Mouse (Mus musculus): ENCODE measurements around the gene Ubb. TPM values are rescaled to one million over a fixed set of nuclear protein-coding genes. Genes with fewer than 3 reads are reported as not detected.

Gene Ubb
- polyA plus RNA-seq, 1 experiment from 2014 or later = 2,594 TPM

GRCm38 (mm10) chr11:62563590-62563989 lies 12.6 kb downstream of the Ubb start:
- H3K9me3 ChIP-seq (replicated peaks) = no peaks in the 10 kb centered on the region
- no peaks in the 10 kb centered on the region for H3K36me3 ChIP-seq
- ATAC-seq (ENCODE audit: insufficient number of reproducible peaks, low FRiP score) = no peak
- H3K27me3 ChIP-seq (replicated peaks) = no peaks in the 10 kb centered on the region
- H3K4me1 ChIP-seq (replicated peaks) = peaks cover 10% of the 10 kb centered on the region
- no peak overlapping the region for H3K27ac ChIP-seq (ENCODE audit: poor library complexity, severe bottlenecking)
- 81% methylated on average over 2 of the region's 2 CpGs for WGBS
- no peak overlapping the region for H3K4me2 ChIP-seq
- no peak overlapping the region for H3K4me3 ChIP-seq
- no peak overlapping the region for H3K9ac ChIP-seq

- H3K27ac ChIP-seq (ENCODE audit: poor library complexity, severe bottlenecking) = no peak overlapping the region
- H3K9ac ChIP-seq = no peak overlapping the region
- no peak overlapping the region for H3K4me3 ChIP-seq
- H3K27me3 ChIP-seq (replicated peaks) = no peaks in the 10 kb centered on the region
- ATAC-seq (ENCODE audit: insufficient number of reproducible peaks, low FRiP score) = no peak
- H3K9me3 ChIP-seq (replicated peaks) = no peaks in the 10 kb centered on the region
- 57% methylated on average over 7 of the region's 7 CpGs for WGBS
- no peak overlapping the region for H3K4me2 ChIP-seq
- no peaks in the 10 kb centered on the region for H3K36me3 ChIP-seq
- H3K4me1 ChIP-seq (replicated peaks) = no peaks in the 10 kb centered on the region
Observed at GRCm38 (mm10) chr11:62565747-62566146, 14.8 kb downstream of the Ubb start.

GRCm38 (mm10) chr11:62566211-62566610 lies 15.2 kb downstream of the Ubb start:
- Histone ChIP-seq H3K9me3 (replicated peaks) (no peaks in the 10 kb centered on the region), H3K4me1 (replicated peaks) (no peaks in the 10 kb centered on the region), H3K4me3 (no peak overlapping the region), H3K27me3 (replicated peaks) (no peaks in the 10 kb centered on the region), H3K27ac (ENCODE audit: poor library complexity, severe bottlenecking) (no peak overlapping the region), H3K36me3 (no peaks in the 10 kb centered on the region), H3K4me2 (no peak overlapping the region), H3K9ac (no peak overlapping the region)
- no peak for ATAC-seq (ENCODE audit: insufficient number of reproducible peaks, low FRiP score)
- WGBS = 58% methylated on average over 1 of the region's 1 CpGs

GRCm38 (mm10) chr11:62568300-62568699 lies 17.3 kb downstream of the Ubb start:
- Histone ChIP-seq H3K9ac (no peak overlapping the region), H3K27me3 (replicated peaks) (no peaks in the 10 kb centered on the region), H3K27ac (ENCODE audit: poor library complexity, severe bottlenecking) (no peak overlapping the region), H3K4me2 (no peak overlapping the region), H3K4me1 (replicated peaks) (no peaks in the 10 kb centered on the region), H3K9me3 (replicated peaks) (no peaks in the 10 kb centered on the region), H3K4me3 (no peak overlapping the region), H3K36me3 (no peaks in the 10 kb centered on the region)
- WGBS = 72% methylated on average over 3 of the region's 3 CpGs
- no peak for ATAC-seq (ENCODE audit: insufficient number of reproducible peaks, low FRiP score)

- Histone ChIP-seq H3K9me3 (replicated peaks) (no peaks in the 10 kb centered on the region), H3K36me3 (no peaks in the 10 kb centered on the region), H3K9ac (no peak within 1 kb of the TSS; the same call in 1 of the 2 replicates), H3K4me3 (peak within 1 kb of the TSS; percentile 56), H3K27ac (ENCODE audit: poor library complexity, severe bottlenecking) (no peak within 1 kb of the TSS), H3K4me2 (peak within 1 kb of the TSS; percentile 97), H3K4me1 (replicated peaks) (peaks cover 17% of the 10 kb centered on the region), H3K27me3 (replicated peaks) (no peaks in the 10 kb centered on the region)
- no peak for ATAC-seq (ENCODE audit: insufficient number of reproducible peaks, low FRiP score)
- 79% methylated on average over 6 of the region's 6 CpGs for WGBS
Observed at GRCm38 (mm10) chr11:62573959-62574702, 23.2 kb downstream of the Ubb start, which contains the start of gene Trpv2. Gene Trpv2, plus strand, starts transcription at chr11:62574486.

- Histone ChIP-seq H3K9me3 (replicated peaks) (no peaks in the 10 kb centered on the region), H3K9ac (no peak overlapping the region), H3K36me3 (no peaks in the 10 kb centered on the region), H3K27me3 (replicated peaks) (no peaks in the 10 kb centered on the region), H3K4me1 (replicated peaks) (peaks cover 17% of the 10 kb centered on the region), H3K4me2 (no peak overlapping the region), H3K27ac (ENCODE audit: poor library complexity, severe bottlenecking) (no peak overlapping the region), H3K4me3 (no peak overlapping the region)
- no peak for ATAC-seq (ENCODE audit: insufficient number of reproducible peaks, low FRiP score)
- WGBS = 76% methylated on average over 4 of the region's 4 CpGs
Observed at GRCm38 (mm10) chr11:62574703-62575085, 23.7 kb downstream of the Ubb start.

GRCm38 (mm10) chr11:62575297-62575658 lies 24.3 kb downstream of the Ubb start:
- peak overlapping the region; percentile 97 for H3K4me2 ChIP-seq
- ATAC-seq (ENCODE audit: insufficient number of reproducible peaks, low FRiP score) = peak; percentile 73
- H3K4me1 ChIP-seq (replicated peaks) = peaks cover 17% of the 10 kb centered on the region
- no peaks in the 10 kb centered on the region for H3K36me3 ChIP-seq
- H3K27me3 ChIP-seq (replicated peaks) = no peaks in the 10 kb centered on the region
- peak overlapping the region; percentile 63 for H3K9ac ChIP-seq
- no peak overlapping the region for H3K27ac ChIP-seq (ENCODE audit: poor library complexity, severe bottlenecking)
- H3K4me3 ChIP-seq = peak overlapping the region; percentile 56
- 3% methylated on average over 9 of the region's 9 CpGs for WGBS
- H3K9me3 ChIP-seq (replicated peaks) = no peaks in the 10 kb centered on the region

GRCm38 (mm10) chr11:62575659-62576438 lies 24.9 kb downstream of the Ubb start:
- ATAC-seq (ENCODE audit: insufficient number of reproducible peaks, low FRiP score) = peak; percentile 72
- H3K36me3 ChIP-seq = no peaks in the 10 kb centered on the region
- peak overlapping the region; percentile 63 for H3K9ac ChIP-seq
- WGBS = 5% methylated on average over 27 of the region's 27 CpGs
- H3K9me3 ChIP-seq (replicated peaks) = no peaks in the 10 kb centered on the region
- H3K27me3 ChIP-seq (replicated peaks) = no peaks in the 10 kb centered on the region
- peak overlapping the region; percentile 56 for H3K4me3 ChIP-seq
- peak overlapping the region; percentile 97 for H3K4me2 ChIP-seq
- H3K27ac ChIP-seq (ENCODE audit: poor library complexity, severe bottlenecking) = no peak overlapping the region
- H3K4me1 ChIP-seq (replicated peaks) = peaks cover 17% of the 10 kb centered on the region

- H3K4me3 ChIP-seq = peak overlapping the region; percentile 56
- no peak overlapping the region for H3K27ac ChIP-seq (ENCODE audit: poor library complexity, severe bottlenecking)
- no peaks in the 10 kb centered on the region for H3K9me3 ChIP-seq (replicated peaks)
- peak overlapping the region; percentile 63; the same call in 1 of the 2 replicates for H3K9ac ChIP-seq
- WGBS = 49% methylated on average over 16 of the region's 16 CpGs
- H3K4me1 ChIP-seq (replicated peaks) = peaks cover 17% of the 10 kb centered on the region
- H3K27me3 ChIP-seq (replicated peaks) = no peaks in the 10 kb centered on the region
- no peaks in the 10 kb centered on the region for H3K36me3 ChIP-seq
- no peak for ATAC-seq (ENCODE audit: insufficient number of reproducible peaks, low FRiP score)
- peak overlapping the region; percentile 97 for H3K4me2 ChIP-seq
Observed at GRCm38 (mm10) chr11:62576530-62577152, 25.7 kb downstream of the Ubb start.

GRCm38 (mm10) chr11:62583031-62583430 lies 32.1 kb downstream of the Ubb start:
- Histone ChIP-seq H3K4me1 (replicated peaks) (0 out of 2 replicates have a peak, but pooled peaks cover 4% of the 10 kb centered on the region), H3K9ac (no peak overlapping the region), H3K4me3 (no peak overlapping the region), H3K36me3 (no peaks in the 10 kb centered on the region), H3K4me2 (peak overlapping the region; percentile 44), H3K9me3 (replicated peaks) (no peaks in the 10 kb centered on the region), H3K27me3 (replicated peaks) (no peaks in the 10 kb centered on the region), H3K27ac (ENCODE audit: poor library complexity, severe bottlenecking) (no peak overlapping the region; the same call in 1 of the 2 replicates)
- ATAC-seq (ENCODE audit: insufficient number of reproducible peaks, low FRiP score) = no peak
- WGBS = 62% methylated on average over 6 of the region's 6 CpGs

GRCm38 (mm10) chr11:62584671-62585206 lies 33.8 kb downstream of the Ubb start:
- 73% methylated on average over 9 of the region's 9 CpGs for WGBS
- Histone ChIP-seq H3K36me3 (no peaks in the 10 kb centered on the region), H3K27me3 (replicated peaks) (no peaks in the 10 kb centered on the region), H3K27ac (ENCODE audit: poor library complexity, severe bottlenecking) (no peak overlapping the region), H3K9me3 (replicated peaks) (no peaks in the 10 kb centered on the region), H3K4me2 (no peak overlapping the region), H3K9ac (no peak overlapping the region), H3K4me1 (replicated peaks) (0 out of 2 replicates have a peak, but pooled peaks cover 4% of the 10 kb centered on the region), H3K4me3 (no peak overlapping the region)
- no peak for ATAC-seq (ENCODE audit: insufficient number of reproducible peaks, low FRiP score)

Measured in heart, embryonic 12.5 days (tissue).